ENCODE assay signal across 27 mouse cellular contexts in genomic region chr11:100493771-100494170, GRCm38 (mm10). TPM values are rescaled to one million over a fixed set of nuclear protein-coding genes. Genes with fewer than 3 reads are reported as not detected.
DNase-seq lines count a peak whose midpoint lies in the region; ATAC-seq and TF ChIP-seq lines count a peak whose summit lies in the region.
"Had no signal": no experiment of that assay in that cellular context is flagged by ENCODE, and none has a peak within 500 bp of the region (broad histone marks: within the 10 kb centered on the region; RNA-seq: fewer than 3 reads in every experiment).

No protein-coding gene starts in this region.

- no peak for ATAC-seq in cerebellum, adult (ENCODE audit: insufficient number of reproducible peaks, low FRiP score, low TSS enrichment)
- ATAC-seq: forebrain, embryonic 15.5 days; intestine, embryonic 15.5 days; liver, embryonic 12.5 days had no signal

- in situ Hi-C loops in ES-E14 (cut with MboI; ENCODE audit: low sequenced_read_pairs in 2 of 2, unreplicated experiment in 2 of 2): no loop called here

- peak overlapping the region; percentile 29; the same call in 1 of the 2 replicates for H3K27ac ChIP-seq in kidney, adult 2 months (ENCODE audit: insufficient read depth, low read depth, low read length)
- H3K27ac ChIP-seq in ES-E14 (ENCODE audit: insufficient read depth, low read depth, low read length, poor library complexity, severe bottlenecking): peak overlapping the region; percentile 79
- peak overlapping the region; percentile 71 for H3K27ac ChIP-seq in olfactory bulb, adult 2 months (ENCODE audit: insufficient read depth, low read depth, low read length)
- H3K27ac ChIP-seq: embryonic facial prominence, embryonic 10.5 days; forebrain, embryonic 15.5 days; hindbrain, embryonic 15.5 days; intestine, embryonic 15.5 days; layer of hippocampus, adult 2 months; limb, embryonic 13.5 days; liver, embryonic 12.5 days; midbrain, embryonic 12.5 days; neural tube, embryonic 15.5 days had no signal

- TF ChIP-seq POLR2A in kidney, adult 2 months (IDR thresholded peaks at IDR 0.05; ENCODE audit: low read depth, low read length): no peak
- TF ChIP-seq POLR2A in olfactory bulb, adult 2 months (IDR thresholded peaks at IDR 0.05; ENCODE audit: insufficient read depth, low read depth, low read length): no peak

- H3K36me3 ChIP-seq in kidney, adult 2 months (ENCODE audit: control insufficient read depth, insufficient read depth, low read length): no peaks in the 10 kb centered on the region; the same call in 1 of the 2 replicates
- peaks cover 79% of the 10 kb centered on the region for H3K36me3 ChIP-seq in ES-E14 (ENCODE audit: control insufficient read depth, insufficient read depth, low read length, poor library complexity, severe bottlenecking)

- peak; percentile 22 to 23 for DNase-seq in cerebellum, adult 18-20 months
- no peak for DNase-seq in kidney, adult 2 months
- no peak for DNase-seq in kidney, postnatal 14 days
- no peak for DNase-seq in ES-E14 (ENCODE audit: low read depth, low spot score)
- DNase-seq in left cerebral cortex, adult 9 months (ENCODE audit: low spot score in 2 of 2): no peak
- DNase-seq in heart, postnatal 4 days: no peak
- DNase-seq: adrenal gland, postnatal 14 days; cerebellum, adult 11 months; gastrocnemius, postnatal 14 days; kidney, adult 9 months; kidney, postnatal 25 days; layer of hippocampus, postnatal 36 days; lung, adult 18-20 months; thymus, postnatal 14 days had no signal

- no peak for TF ChIP-seq CTCF in kidney, adult 2 months (conservative IDR thresholded peaks at IDR 0.05; ENCODE audit: insufficient read depth, insufficient read length, low read depth, low read length)
- no peak for TF ChIP-seq CTCF in olfactory bulb, adult 2 months (IDR thresholded peaks at IDR 0.05; ENCODE audit: insufficient read depth, low read depth, low read length)

- no peaks in the 10 kb centered on the region for H3K9me3 ChIP-seq in ES-E14 (ENCODE audit: control insufficient read depth, insufficient read depth, low read depth, low read length)
- H3K9me3 ChIP-seq: embryonic facial prominence, embryonic 10.5 days; forebrain, embryonic 15.5 days; hindbrain, embryonic 15.5 days; intestine, embryonic 15.5 days; limb, embryonic 13.5 days; liver, embryonic 12.5 days; midbrain, embryonic 12.5 days; neural tube, embryonic 15.5 days had no signal

- H3K9ac ChIP-seq in ES-E14 (ENCODE audit: insufficient read depth, low read depth, low read length, poor library complexity, severe bottlenecking): peak overlapping the region; percentile 65
- H3K9ac ChIP-seq: forebrain, embryonic 15.5 days; hindbrain, embryonic 15.5 days; intestine, embryonic 15.5 days; limb, embryonic 13.5 days; liver, embryonic 12.5 days; midbrain, embryonic 12.5 days; neural tube, embryonic 15.5 days had no signal

- no peaks in the 10 kb centered on the region for H3K27me3 ChIP-seq in kidney, adult 2 months (replicated peaks; ENCODE audit: control insufficient read depth, insufficient read depth, low read length)
- H3K27me3 ChIP-seq: forebrain, embryonic 15.5 days; hindbrain, embryonic 15.5 days; intestine, embryonic 15.5 days; limb, embryonic 13.5 days; liver, embryonic 12.5 days; midbrain, embryonic 12.5 days; neural tube, embryonic 15.5 days had no signal

- peak overlapping the region; percentile 39 for H3K4me3 ChIP-seq in kidney, adult 2 months (ENCODE audit: insufficient read depth, low read depth, low read length)
- peak overlapping the region; percentile 50 to 52; a peak in 3 of 4 replicates for H3K4me3 ChIP-seq in ES-E14 (ENCODE audit: insufficient read depth in 1 of 2, low read depth in 1 of 2, low read length in 2 of 2, poor library complexity in 1 of 2, severe bottlenecking in 1 of 2)
- peak overlapping the region; percentile 46 for H3K4me3 ChIP-seq in olfactory bulb, adult 2 months (ENCODE audit: insufficient read depth, low read depth, low read length)
- H3K4me3 ChIP-seq: embryonic facial prominence, embryonic 10.5 days; forebrain, embryonic 15.5 days; hindbrain, embryonic 15.5 days; intestine, embryonic 15.5 days; layer of hippocampus, adult 2 months; limb, embryonic 13.5 days; liver, embryonic 12.5 days; midbrain, embryonic 12.5 days; neural tube, embryonic 15.5 days had no signal

- WGBS in kidney, adult 2 months: 80% methylated on average over 12 of the region's 12 CpGs
- 87% methylated on average over 12 of the region's 12 CpGs for WGBS in olfactory bulb, adult 2 months

- H3K4me1 ChIP-seq in kidney, adult 2 months (ENCODE audit: control insufficient read depth, insufficient read depth, low read length): no peaks in the 10 kb centered on the region
- H3K4me1 ChIP-seq in ES-E14 (ENCODE audit: control insufficient read depth in 2 of 2, insufficient read depth in 2 of 2, low read length in 2 of 2, poor library complexity in 1 of 2): no peaks in the 10 kb centered on the region; a peak in 1 of 4 replicates
- no peaks in the 10 kb centered on the region for H3K4me1 ChIP-seq in olfactory bulb, adult 2 months (ENCODE audit: control insufficient read depth, insufficient read depth, low read length)
- H3K4me1 ChIP-seq: embryonic facial prominence, embryonic 10.5 days; forebrain, embryonic 15.5 days; hindbrain, embryonic 15.5 days; intestine, embryonic 15.5 days; limb, embryonic 13.5 days; liver, embryonic 12.5 days; midbrain, embryonic 12.5 days; neural tube, embryonic 15.5 days had no signal

TF ChIP-seq in ES-E14, 5 proteins besides CTCF, POLR2A, EP300 and RAD21:
- no peak for TF ChIP-seq CHD2 (IDR thresholded peaks at IDR 0.05; ENCODE audit: low read depth, low read length)
- no peak for TF ChIP-seq ZNF384 (IDR thresholded peaks at IDR 0.05; ENCODE audit: low read depth, low read length)
- TF ChIP-seq MAFK (IDR thresholded peaks at IDR 0.05; ENCODE audit: insufficient read depth, low read depth, low read length): no peak
- no peak for TF ChIP-seq HCFC1 (IDR thresholded peaks at IDR 0.05; ENCODE audit: borderline replicate concordance, insufficient read depth, low read length)
- no peak for TF ChIP-seq ZC3H11A (IDR thresholded peaks at IDR 0.05; ENCODE audit: borderline replicate concordance, low read depth, low read length)
TF ChIP-seq in ES-E14: peak in this region for 0.

RNA-seq across cellular contexts. Expression of gene Klhl11, which starts 21.2 kb away (rescaled TPM):
- 2.3 and 3.3 TPM in 2 replicates for polyA plus RNA-seq in kidney, adult 2 months (2012; rRNA removed)
- 43.3 and 49.5 TPM in 2 replicates for total RNA-seq in ES-E14 (2012; rRNA removed)
- not detected in 2 replicates for polyA plus RNA-seq in olfactory bulb, adult 2 months (2012; ENCODE audit: insufficient read depth, insufficient read length, low replicate concordance, missing spikeins)
- 10 to 100 TPM; 11.8 to 13.4 TPM for total RNA-seq in heart, postnatal 4 days (2021)

RNA-seq across cellular contexts. Expression of gene Acly, which starts 34.0 kb away (rescaled TPM):
- 181 and 191 TPM in 2 replicates for polyA plus RNA-seq in kidney, adult 2 months (2012; rRNA removed)
- total RNA-seq in ES-E14 (2012; rRNA removed): 202 and 209 TPM in 2 replicates
- not detected in 2 replicates for polyA plus RNA-seq in olfactory bulb, adult 2 months (2012; ENCODE audit: insufficient read depth, insufficient read length, low replicate concordance, missing spikeins)
- total RNA-seq in heart, postnatal 4 days (2021): 10 to 100 TPM; 60.7 to 63.4 TPM

RNA-seq across cellular contexts. Expression of gene Ttc25, which starts 51.6 kb away (rescaled TPM):
- polyA plus RNA-seq in kidney, adult 2 months (2012; rRNA removed): 0.84 and 1.4 TPM in 2 replicates
- 2.3 and 3.4 TPM in 2 replicates for total RNA-seq in ES-E14 (2012; rRNA removed)
- polyA plus RNA-seq in olfactory bulb, adult 2 months (2012; ENCODE audit: insufficient read depth, insufficient read length, low replicate concordance, missing spikeins): not detected in 2 replicates
- under 1 TPM; 0.21 to 0.70 TPM for total RNA-seq in heart, postnatal 4 days (2021)
- total RNA-seq: hematopoietic stem cell, adult 5-6 weeks had no signal

RNA-seq across cellular contexts. Expression of gene Klhl10, which starts 52.1 kb away (rescaled TPM):
- 0.13 and 0.34 TPM in 2 replicates for polyA plus RNA-seq in kidney, adult 2 months (2012; rRNA removed)
- 1.7 and 2.9 TPM in 2 replicates for total RNA-seq in ES-E14 (2012; rRNA removed)
- not detected in 2 replicates for polyA plus RNA-seq in olfactory bulb, adult 2 months (2012; ENCODE audit: insufficient read depth, insufficient read length, low replicate concordance, missing spikeins)
- total RNA-seq in heart, postnatal 4 days (2021): under 1 TPM; 0.43 to 0.59 TPM
- total RNA-seq: megakaryocyte, adult 5-6 weeks had no signal

RNA-seq across cellular contexts. Expression of gene Nt5c3b, which starts 52.2 kb away (rescaled TPM):
- 29.3 and 32.0 TPM in 2 replicates for polyA plus RNA-seq in kidney, adult 2 months (2012; rRNA removed)
- total RNA-seq in ES-E14 (2012; rRNA removed): 27.1 and 27.4 TPM in 2 replicates
- not detected in 2 replicates for polyA plus RNA-seq in olfactory bulb, adult 2 months (2012; ENCODE audit: insufficient read depth, insufficient read length, low replicate concordance, missing spikeins)
- total RNA-seq in heart, postnatal 4 days (2021): 10 to 100 TPM; 52.3 to 55.3 TPM

Comparison
In these comparisons a context has a peak if more than half of its experiments do, and no peak if none do; other contexts are left out.
1. DNase-seq: peak in cerebellum, adult 18-20 months (2 of 2); none in kidney, adult 2 months (single experiment), kidney, postnatal 14 days (single experiment), ES-E14 (single experiment), left cerebral cortex, adult 9 months (0 of 2) and heart, postnatal 4 days (single experiment).
2. H3K27ac ChIP-seq: peak in every context shown above with its lines; median percentile 79 in ES-E14; 71 in olfactory bulb, adult 2 months; 29 in kidney, adult 2 months.
3. Peak in every context shown above with its lines, with median percentiles within 50 percentile points of each other: H3K4me3 ChIP-seq.